Mouse (Mus musculus) erythroblast, embryonic 14.5 days (primary cell): ENCODE measurements around the gene Gpr33.

ENCODE experiments used
- GATA1 ChIP-seq: IDR thresholded peaks from 2 replicates; pipeline ENCODE4 v1.6.1; 2012; ENCODE audit warnings: low read length, inconsistent platforms, mixed read lengths
- TAL1 ChIP-seq: IDR thresholded peaks from 3 replicates; pipeline ENCODE4 v1.6.1; 2012; ENCODE audit warnings: low read length, inconsistent platforms, mixed read lengths

DNA sequence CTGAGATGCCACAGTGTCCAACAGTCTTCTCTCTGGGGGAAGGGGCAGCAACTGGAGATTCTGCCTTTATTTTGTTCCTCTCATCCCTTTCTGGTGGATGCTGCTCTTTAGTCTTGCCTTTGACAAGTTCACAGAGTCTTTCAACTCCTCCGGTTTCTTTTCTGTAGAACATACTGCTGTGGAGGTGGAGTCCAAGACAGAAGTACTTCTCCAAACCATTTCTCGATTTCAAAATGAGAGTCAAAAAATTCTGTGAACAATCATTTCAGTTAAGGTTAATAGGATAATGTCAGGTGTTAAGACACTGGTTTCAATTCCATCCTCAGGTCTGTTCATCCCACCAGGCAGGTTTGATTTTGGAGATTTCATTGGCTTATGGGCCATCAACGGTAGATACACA lies at the start of gene Gpr33:
- TF ChIP-seq GATA1 (no peak), TAL1 (no peak)
